Mouse (Mus musculus): ENCODE data around the gene Vasp. TPM values are rescaled to one million over a fixed set of nuclear protein-coding genes. Genes with fewer than 3 reads are reported as not detected.

Vasp gene
- polyA plus RNA-seq, 1 experiment from 2014 or later: 108 TPM

GRCm38 (mm10) chr7:19256567-19256966 is 15.1 kb downstream of the Vasp start:
- ATAC-seq (ENCODE audit: low FRiP score, low TSS enrichment) (no peak), DNase-seq (ENCODE audit: low spot score) (no peak)
- H3K4me2 ChIP-seq (replicated peaks; ENCODE audit: low read depth): no peak overlapping the region
- H3K4me3 ChIP-seq (ENCODE audit: low read depth, low read length): no peak overlapping the region
- H3K9me3 ChIP-seq (ENCODE audit: control insufficient read depth, low read length): no peaks in the 10 kb centered on the region
- H3K9ac ChIP-seq (ENCODE audit: low read length): no peak overlapping the region
- no peak overlapping the region for H3K27ac ChIP-seq (replicated peaks)
- no peaks in the 10 kb centered on the region for H3K27me3 ChIP-seq (ENCODE audit: control insufficient read depth, insufficient read depth, low read length)
- H3K36me3 ChIP-seq (ENCODE audit: control insufficient read depth, insufficient read depth, low read length): peaks cover 31% of the 10 kb centered on the region
- WGBS: 75% methylated on average over 7 of the region's 7 CpGs
- no peaks in the 10 kb centered on the region for H3K4me1 ChIP-seq (replicated peaks; ENCODE audit: control insufficient read depth, insufficient read depth)
- no peak for TF ChIP-seq EP300 (optimal IDR thresholded peaks at IDR 0.05)
- TF ChIP-seq CTCF (IDR thresholded peaks at IDR 0.05; ENCODE audit: low read depth): no peak

DNA sequence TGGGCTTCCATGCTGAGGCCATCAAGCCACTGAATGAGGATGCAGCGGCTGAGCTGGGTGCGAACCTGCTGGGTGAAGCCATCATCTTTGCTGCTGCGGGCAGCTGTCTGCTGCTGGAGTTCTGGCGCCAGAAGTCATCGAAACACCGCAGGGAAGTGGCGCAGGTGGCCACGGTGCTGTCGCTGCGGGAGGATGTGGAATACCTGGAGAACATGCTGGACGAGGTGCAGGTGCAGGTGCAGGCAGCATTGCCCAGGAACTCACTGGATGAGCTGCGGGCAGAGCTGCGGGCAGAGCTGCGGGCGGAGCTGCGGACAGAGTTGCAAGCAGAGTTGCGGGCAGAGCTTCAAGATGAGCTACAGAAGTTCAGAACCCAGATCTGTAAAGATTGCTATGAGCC is 16.2 kb downstream of the Vasp start:
- DNase-seq (ENCODE audit: low spot score): no peak
- H3K4me2 ChIP-seq (replicated peaks; ENCODE audit: low read depth): no peak overlapping the region
- no peak overlapping the region for H3K27ac ChIP-seq (replicated peaks)
- no peaks in the 10 kb centered on the region for H3K27me3 ChIP-seq (ENCODE audit: control insufficient read depth, insufficient read depth, low read length)
- no peaks in the 10 kb centered on the region for H3K9me3 ChIP-seq (ENCODE audit: control insufficient read depth, low read length)
- TF ChIP-seq CTCF (IDR thresholded peaks at IDR 0.05; ENCODE audit: low read depth) (no peak), EP300 (optimal IDR thresholded peaks at IDR 0.05) (no peak)
- no peaks in the 10 kb centered on the region for H3K4me1 ChIP-seq (replicated peaks; ENCODE audit: control insufficient read depth, insufficient read depth)
- peaks cover 25% of the 10 kb centered on the region; the same call in 1 of the 2 replicates for H3K36me3 ChIP-seq (ENCODE audit: control insufficient read depth, insufficient read depth, low read length)
- H3K4me3 ChIP-seq (ENCODE audit: low read depth, low read length): no peak overlapping the region
- ATAC-seq (ENCODE audit: low FRiP score, low TSS enrichment): no peak
- WGBS: 81% methylated on average over 17 of the region's 17 CpGs
- H3K9ac ChIP-seq (ENCODE audit: low read length): no peak overlapping the region

- ATAC-seq (ENCODE audit: low FRiP score, low TSS enrichment) (no peak), DNase-seq (ENCODE audit: low spot score) (no peak)
- Histone ChIP-seq H3K4me3 (ENCODE audit: low read depth, low read length) (no peak overlapping the region), H3K36me3 (ENCODE audit: control insufficient read depth, insufficient read depth, low read length) (peaks cover 17% of the 10 kb centered on the region; the same call in 1 of the 2 replicates), H3K4me1 (replicated peaks; ENCODE audit: control insufficient read depth, insufficient read depth) (no peaks in the 10 kb centered on the region), H3K4me2 (replicated peaks; ENCODE audit: low read depth) (no peak overlapping the region), H3K9me3 (ENCODE audit: control insufficient read depth, low read length) (no peaks in the 10 kb centered on the region), H3K27ac (replicated peaks) (no peak overlapping the region), H3K27me3 (ENCODE audit: control insufficient read depth, insufficient read depth, low read length) (no peaks in the 10 kb centered on the region), H3K9ac (ENCODE audit: low read length) (no peak overlapping the region)
- 61% methylated on average over 5 of the region's 5 CpGs for WGBS
- TF ChIP-seq CTCF (IDR thresholded peaks at IDR 0.05; ENCODE audit: low read depth) (no peak), EP300 (optimal IDR thresholded peaks at IDR 0.05) (no peak)
Measured at GRCm38 (mm10) chr7:19253437-19253836, 18.2 kb downstream of the Vasp start.

DNA sequence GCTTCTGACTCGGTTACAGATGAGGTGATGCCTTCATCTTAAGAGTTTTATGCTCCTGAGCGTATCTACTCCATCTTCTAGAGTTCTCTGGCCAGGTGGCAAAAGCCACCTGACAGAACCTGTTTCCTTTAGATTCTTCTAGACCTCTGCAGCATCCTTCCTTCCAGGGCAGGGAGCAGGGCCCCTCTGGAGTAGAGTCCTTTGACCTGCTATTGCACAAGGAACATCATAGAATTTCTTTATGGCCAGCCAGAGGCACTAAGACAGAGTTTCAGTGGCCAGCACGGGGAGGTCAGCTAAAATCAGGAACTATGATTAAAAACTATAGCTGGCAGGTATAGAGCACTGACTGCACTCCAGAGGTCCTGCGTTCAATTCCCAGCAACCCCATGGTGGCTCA is 19.5 kb downstream of the Vasp start:
- Histone ChIP-seq H3K4me2 (replicated peaks; ENCODE audit: low read depth) (no peak overlapping the region), H3K4me1 (replicated peaks; ENCODE audit: control insufficient read depth, insufficient read depth) (no peaks in the 10 kb centered on the region), H3K4me3 (ENCODE audit: low read depth, low read length) (no peak overlapping the region), H3K27me3 (ENCODE audit: control insufficient read depth, insufficient read depth, low read length) (no peaks in the 10 kb centered on the region), H3K9ac (ENCODE audit: low read length) (no peak overlapping the region), H3K36me3 (ENCODE audit: control insufficient read depth, insufficient read depth, low read length) (peaks cover 8% of the 10 kb centered on the region; the same call in 1 of the 2 replicates), H3K9me3 (ENCODE audit: control insufficient read depth, low read length) (no peaks in the 10 kb centered on the region), H3K27ac (replicated peaks) (no peak overlapping the region)
- DNase-seq (ENCODE audit: low spot score) (no peak), ATAC-seq (ENCODE audit: low FRiP score, low TSS enrichment) (no peak)
- TF ChIP-seq CTCF (IDR thresholded peaks at IDR 0.05; ENCODE audit: low read depth) (no peak), EP300 (optimal IDR thresholded peaks at IDR 0.05) (no peak)
- WGBS: 79% methylated on average over 4 of the region's 4 CpGs

DNA sequence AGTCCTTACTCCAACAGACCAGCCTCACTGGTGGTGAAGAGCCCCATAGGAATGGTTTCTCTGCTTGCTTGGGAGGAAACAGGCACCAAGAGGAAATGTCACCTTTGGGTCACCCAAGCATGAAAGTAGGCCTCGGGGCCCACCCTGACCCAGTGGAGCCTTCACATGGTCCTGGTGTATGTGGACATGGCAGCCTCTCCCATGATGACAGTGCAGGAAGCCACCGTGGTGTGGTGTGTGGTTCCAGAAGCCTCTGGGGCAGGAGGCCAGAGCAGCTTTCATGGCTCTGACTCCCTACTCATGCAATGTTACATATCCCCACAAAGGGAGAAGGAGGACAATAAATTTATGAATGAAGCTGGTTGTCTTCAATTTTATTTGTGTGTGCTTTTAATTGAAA is 24.1 kb downstream of the Vasp start:
- no peak overlapping the region for H3K9ac ChIP-seq (ENCODE audit: low read length)
- no peak overlapping the region for H3K4me2 ChIP-seq (replicated peaks; ENCODE audit: low read depth)
- ATAC-seq (ENCODE audit: low FRiP score, low TSS enrichment) (no peak), DNase-seq (ENCODE audit: low spot score) (no peak)
- no peaks in the 10 kb centered on the region for H3K27me3 ChIP-seq (ENCODE audit: control insufficient read depth, insufficient read depth, low read length)
- no peak overlapping the region for H3K4me3 ChIP-seq (ENCODE audit: low read depth, low read length)
- H3K4me1 ChIP-seq (replicated peaks; ENCODE audit: control insufficient read depth, insufficient read depth): no peaks in the 10 kb centered on the region
- 97% methylated on average over 2 of the region's 2 CpGs for WGBS
- no peak overlapping the region for H3K27ac ChIP-seq (replicated peaks)
- H3K36me3 ChIP-seq (ENCODE audit: control insufficient read depth, insufficient read depth, low read length): peaks cover 4% of the 10 kb centered on the region; the same call in 1 of the 2 replicates
- TF ChIP-seq EP300 (optimal IDR thresholded peaks at IDR 0.05): no peak
- no peak for TF ChIP-seq CTCF (IDR thresholded peaks at IDR 0.05; ENCODE audit: low read depth)
- H3K9me3 ChIP-seq (ENCODE audit: control insufficient read depth, low read length): no peaks in the 10 kb centered on the region

GRCm38 (mm10) chr7:19246855-19247254 is 24.8 kb downstream of the Vasp start:
- ATAC-seq (ENCODE audit: low FRiP score, low TSS enrichment): no peak
- no peaks in the 10 kb centered on the region for H3K4me1 ChIP-seq (replicated peaks; ENCODE audit: control insufficient read depth, insufficient read depth)
- TF ChIP-seq EP300 (optimal IDR thresholded peaks at IDR 0.05) (no peak), CTCF (IDR thresholded peaks at IDR 0.05; ENCODE audit: low read depth) (no peak)
- H3K27me3 ChIP-seq (ENCODE audit: control insufficient read depth, insufficient read depth, low read length): no peaks in the 10 kb centered on the region
- DNase-seq (ENCODE audit: low spot score): no peak
- no peak overlapping the region for H3K4me2 ChIP-seq (replicated peaks; ENCODE audit: low read depth)
- WGBS: 88% methylated on average over 1 of the region's 1 CpGs
- no peak overlapping the region for H3K4me3 ChIP-seq (ENCODE audit: low read depth, low read length)
- no peak overlapping the region for H3K9ac ChIP-seq (ENCODE audit: low read length)
- no peak overlapping the region for H3K27ac ChIP-seq (replicated peaks)
- H3K36me3 ChIP-seq (ENCODE audit: control insufficient read depth, insufficient read depth, low read length): peaks cover 4% of the 10 kb centered on the region; the same call in 1 of the 2 replicates
- H3K9me3 ChIP-seq (ENCODE audit: control insufficient read depth, low read length): no peaks in the 10 kb centered on the region
